Mouse (Mus musculus) CH12.LX (cell line): Measurements from ENCODE around the gene Rassf8. TPM values are rescaled to one million over a fixed set of nuclear protein-coding genes. Genes with fewer than 3 reads are reported as not detected.
A peak's percentile ranks its signal among the peaks of the same experiment; 100 is the strongest.

Experiments
- DNase-seq: peaks from one replicate; pipeline ENCODE4 v3.0.0-alpha.2; 2013; ENCODE audit errors: extremely low read depth
- H3K27ac ChIP-seq: 2 replicates; pipeline ENCODE4 v1.5.1; 2012; ENCODE audit warnings: low read depth, mild to moderate bottlenecking, control low read depth, moderate library complexity; ENCODE audit not compliant: insufficient read depth
- H3K27me3 ChIP-seq: replicated peaks from 2 replicates; pipeline ENCODE3; 2012; ENCODE audit warnings: inconsistent platforms
- H3K36me3 ChIP-seq, 2 experiments: replicated peaks in 1 of 2; 2 replicates each; pipeline versions ENCODE3 to v1.6.1; 2012; ENCODE audit warnings: inconsistent platforms in 1 of 2, low read length in 1 of 2, mild to moderate bottlenecking in 1 of 2, mixed read lengths in 1 of 2, moderate library complexity in 1 of 2; ENCODE audit not compliant: control insufficient read depth in 1 of 2, insufficient read depth in 1 of 2
- H3K4me1 ChIP-seq, 2 experiments: 2 replicates each; pipeline ENCODE4 v1.6.1; 2012; ENCODE audit warnings: inconsistent platforms in 1 of 2, moderate library complexity in 1 of 2; ENCODE audit not compliant: insufficient read depth in 2 of 2, control insufficient read depth in 1 of 2
- H3K4me2 ChIP-seq: 2 replicates; pipeline ENCODE4 v1.6.1; 2012; ENCODE audit warnings: low read depth, mild to moderate bottlenecking, control low read depth; ENCODE audit not compliant: poor library complexity, insufficient read depth, severe bottlenecking
- H3K4me3 ChIP-seq, 3 experiments: fragments of 150-350 bp in 1 of 3; sonication (generic) in 1 of 3; replicated peaks in 1 of 3; 2 replicates each; pipeline versions ENCODE3 to v1.5.1; 2011 to 2012; ENCODE audit warnings: low read depth in 2 of 3, low read length in 2 of 3, mild to moderate bottlenecking in 2 of 3, moderate library complexity in 2 of 3, control low read depth in 1 of 3, improper control_type of control experiment in 1 of 3, inconsistent platforms in 1 of 3, mixed read lengths in 1 of 3; ENCODE audit not compliant: poor library complexity in 1 of 3
- H3K79me2 ChIP-seq: replicated peaks from 2 replicates; pipeline ENCODE4 v1.6.1; 2012; ENCODE audit warnings: mild to moderate bottlenecking, moderate library complexity; ENCODE audit not compliant: control insufficient read depth, poor library complexity, insufficient read depth, severe bottlenecking; ENCODE audit errors: extremely low read depth
- H3K9ac ChIP-seq: 2 replicates; pipeline ENCODE4 v1.6.1; 2012; ENCODE audit warnings: low read depth, mild to moderate bottlenecking, control low read depth, moderate library complexity; ENCODE audit not compliant: insufficient read depth
- H3K9me3 ChIP-seq: replicated peaks from 2 replicates; pipeline ENCODE3; 2012; ENCODE audit warnings: low read length, inconsistent platforms, mixed read lengths
- BHLHE40 ChIP-seq: IDR thresholded peaks from 2 replicates; pipeline ENCODE4 v1.6.1; 2011; ENCODE audit warnings: mild to moderate bottlenecking, low read depth, low read length, improper control_type of control experiment
- IRF4 ChIP-seq: IDR thresholded peaks from 2 replicates; pipeline ENCODE4 v1.6.1; 2014; ENCODE audit warnings: low read depth, mild to moderate bottlenecking, inconsistent platforms, low read length, improper control_type of control experiment
- JUN ChIP-seq: IDR thresholded peaks from 2 replicates; pipeline ENCODE4 v1.6.1; 2011; ENCODE audit warnings: low read depth, mild to moderate bottlenecking, low read length, improper control_type of control experiment, moderate library complexity; ENCODE audit not compliant: insufficient read depth
- MAX ChIP-seq: IDR thresholded peaks from 2 replicates; pipeline ENCODE4 v1.6.1; 2011; ENCODE audit warnings: low read length, improper control_type of control experiment
- MAZ ChIP-seq: IDR thresholded peaks from 2 replicates; pipeline ENCODE4 v1.6.1; 2012; ENCODE audit warnings: low read depth, mild to moderate bottlenecking, inconsistent platforms, low read length, improper control_type of control experiment, moderate library complexity
- MEF2A ChIP-seq: IDR thresholded peaks from 2 replicates; pipeline ENCODE4 v1.6.1; 2014; ENCODE audit warnings: low read depth, mild to moderate bottlenecking, inconsistent platforms, low read length, improper control_type of control experiment, borderline replicate concordance
- MXI1 ChIP-seq: IDR thresholded peaks from 2 replicates; pipeline ENCODE4 v1.6.1; 2011; ENCODE audit warnings: mild to moderate bottlenecking, low read depth, low read length, improper control_type of control experiment
- MYC ChIP-seq: IDR thresholded peaks from 2 replicates; pipeline ENCODE4 v1.6.1; 2011; ENCODE audit warnings: low read depth, mild to moderate bottlenecking, improper control_type of control experiment, low read length
- NELFE ChIP-seq: IDR thresholded peaks from 2 replicates; pipeline ENCODE4 v1.6.1; 2011; ENCODE audit warnings: low read depth, low read length, improper control_type of control experiment
- NRF1 ChIP-seq: IDR thresholded peaks from 2 replicates; pipeline ENCODE4 v1.6.1; 2014; ENCODE audit warnings: low read depth, mild to moderate bottlenecking, inconsistent platforms, low read length, improper control_type of control experiment, moderate library complexity
- POLR2A ChIP-seq: IDR thresholded peaks from 2 replicates; pipeline ENCODE4 v1.6.1; 2011; ENCODE audit warnings: low read depth, mild to moderate bottlenecking, improper control_type of control experiment, low read length
- POLR2AphosphoS2 ChIP-seq: IDR thresholded peaks from 2 replicates; pipeline ENCODE4 v1.6.1; 2011; ENCODE audit warnings: low read depth, low read length, improper control_type of control experiment
- SMC3 ChIP-seq: IDR thresholded peaks from 2 replicates; pipeline ENCODE4 v1.6.1; 2011; ENCODE audit warnings: low read depth, low read length, improper control_type of control experiment
- TBP ChIP-seq: conservative IDR thresholded peaks from 2 replicates; pipeline ENCODE4 v1.6.1; 2011; ENCODE audit warnings: low read depth, low read length, improper control_type of control experiment
- TCF12 ChIP-seq: IDR thresholded peaks from 2 replicates; pipeline ENCODE4 v1.6.1; 2014; ENCODE audit warnings: low read depth, mild to moderate bottlenecking, inconsistent platforms, low read length, improper control_type of control experiment
- USF1 ChIP-seq: IDR thresholded peaks from 2 replicates; pipeline ENCODE4 v1.6.1; 2014; ENCODE audit warnings: low read depth, mild to moderate bottlenecking, inconsistent platforms, low read length, improper control_type of control experiment
- ZKSCAN1 ChIP-seq: IDR thresholded peaks from 2 replicates; pipeline ENCODE4 v1.6.1; 2012; ENCODE audit warnings: low read depth, inconsistent platforms, low read length, improper control_type of control experiment, borderline replicate concordance
- ZMIZ1 ChIP-seq: IDR thresholded peaks from 2 replicates; pipeline ENCODE4 v1.6.1; 2012; ENCODE audit warnings: low read depth, mild to moderate bottlenecking, inconsistent platforms, low read length, improper control_type of control experiment
- ZNF384 ChIP-seq: IDR thresholded peaks from 2 replicates; pipeline ENCODE4 v1.6.1; 2012; ENCODE audit warnings: low read depth, low read length, improper control_type of control experiment, inconsistent platforms
- dilution Hi-C: fragments of 300-500 bp; cut with MboI; formaldehyde crosslinking; loops from 2 replicates; pipeline ENCODE4 v1.14.3; 2020; ENCODE audit warnings: low sequenced_read_pairs; ENCODE audit not compliant: extremely low pct_unique_long_range_greater_than_20kb, extremely low pct_ligation_motif_present
- in situ Hi-C: fragments of 300-500 bp; cut with MboI; formaldehyde crosslinking; loops from 3 replicates; pipeline ENCODE4 v1.14.3; 2019; ENCODE audit warnings: low sequenced_read_pairs, low pct_ligation_motif_present, low pct_unique_long_range_greater_than_20kb, mixed read lengths
- polyA plus RNA-seq: library from polyadenylated mRNA; unstranded; fragments of >175 nt; gene quantifications from 2 replicates; pipeline ENCODE4 v1.2.1, GENCODE M21; 2012; ENCODE audit warnings: low read depth; ENCODE audit not compliant: insufficient read length
- total RNA-seq, 2 experiments: library from RNA; depleted of rRNA; stranded (reverse); fragments of 300-350 nt in 1 of 2; fragments of >200 nt in 1 of 2; gene quantifications; 2 replicates each; pipeline ENCODE4 v1.2.3; 2012 to 2014

Gene Rassf8
- total and polyA plus RNA-seq, 3 experiments: 0.34 to 0.59 (median 0.48) TPM

DNA sequence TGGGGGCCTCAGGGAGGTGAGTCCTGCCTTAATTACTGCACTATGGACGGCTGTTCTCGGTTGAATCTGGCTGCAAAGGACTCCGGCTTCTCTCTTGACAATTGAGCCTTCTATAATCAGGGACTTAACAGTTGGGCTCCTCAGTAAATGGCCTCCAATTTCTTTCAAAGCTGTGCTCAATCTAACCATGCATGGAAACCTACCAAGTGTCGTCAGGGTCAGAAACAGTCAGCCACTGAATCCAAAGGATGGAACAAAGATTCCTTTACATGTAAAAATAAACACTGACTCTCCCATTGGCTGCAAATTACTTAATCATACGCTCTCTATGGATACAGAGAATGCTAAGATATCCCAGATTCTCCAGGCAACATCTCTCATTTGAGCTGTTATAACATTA is 12.6 kb upstream of the Rassf8 start:
- H3K9ac ChIP-seq: no peak overlapping the region

GRCm38 (mm10) chr6:145736099-145736498 is 10.4 kb upstream of the Rassf8 start:
- H3K9me3 ChIP-seq: no peaks in the 10 kb centered on the region
- in situ Hi-C loops: no loop called here
- dilution Hi-C loops: no loop called here
- no peak for DNase-seq
- H3K36me3 ChIP-seq: no peaks in the 10 kb centered on the region
- no peak overlapping the region for H3K4me2 ChIP-seq
- no peak overlapping the region for H3K27ac ChIP-seq
- no peak overlapping the region for H3K4me3 ChIP-seq
- no peaks in the 10 kb centered on the region for H3K27me3 ChIP-seq
- no peak for TF ChIP-seq JUN
- no peak for TF ChIP-seq MAX
- TF ChIP-seq ZKSCAN1: no peak
- no peak for TF ChIP-seq POLR2AphosphoS2
- TF ChIP-seq, all 38 proteins: peak for 0
- Histone ChIP-seq H3K9ac (no peak overlapping the region), H3K79me2 (no peaks in the 10 kb centered on the region), H3K4me1 (peaks cover 0 to 20% of the 10 kb centered on the region in 2 experiments; a peak in 2 of 4 replicates)

More for the DNA sequence above, 12.6 kb upstream of the Rassf8 start:
- no peaks in the 10 kb centered on the region for H3K36me3 ChIP-seq
- dilution Hi-C loops (no loop called here), in situ Hi-C loops (no loop called here)
- peaks cover 0 to 20% of the 10 kb centered on the region in 2 experiments; a peak in 2 of 4 replicates for H3K4me1 ChIP-seq
- no peaks in the 10 kb centered on the region for H3K27me3 ChIP-seq
- H3K27ac ChIP-seq: no peak overlapping the region
- no peaks in the 10 kb centered on the region for H3K9me3 ChIP-seq
- DNase-seq: no peak
- TF ChIP-seq MXI1: no peak
- no peak for TF ChIP-seq MEF2A
- no peak for TF ChIP-seq IRF4
- peak overlapping the region; percentile 66; the same call in 1 of the 2 replicates for H3K4me2 ChIP-seq
- H3K4me3 ChIP-seq: no peak overlapping the region
- no peaks in the 10 kb centered on the region for H3K79me2 ChIP-seq

DNA sequence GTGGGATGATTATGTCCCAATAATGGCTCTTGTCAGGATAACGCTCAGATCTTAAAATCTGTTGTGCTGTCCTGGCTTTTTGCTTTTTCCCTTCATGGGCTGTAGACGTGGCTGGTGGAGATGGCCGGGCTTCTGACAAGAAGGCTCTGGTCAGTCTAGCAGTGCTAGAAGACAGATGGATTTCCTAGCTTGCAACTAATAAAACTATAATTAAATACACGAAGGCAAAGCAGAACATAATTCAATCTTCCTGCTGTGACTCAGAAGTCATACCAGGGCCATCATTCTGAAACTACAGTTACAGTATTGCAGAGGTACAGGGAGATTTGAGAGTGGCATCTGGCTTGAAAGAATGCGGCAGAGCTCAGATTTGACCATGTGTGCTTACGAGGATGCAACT is 7.3 kb upstream of the Rassf8 start:
- Histone ChIP-seq H3K9me3 (no peaks in the 10 kb centered on the region), H3K4me3 (no peak overlapping the region), H3K79me2 (no peaks in the 10 kb centered on the region), H3K36me3 (no peaks in the 10 kb centered on the region), H3K27me3 (no peaks in the 10 kb centered on the region), H3K4me2 (no peak overlapping the region), H3K4me1 (peaks cover 0 to 12% of the 10 kb centered on the region in 2 experiments; a peak in 2 of 4 replicates), H3K27ac (no peak overlapping the region), H3K9ac (no peak overlapping the region)
- in situ Hi-C loops (no loop called here), dilution Hi-C loops (no loop called here)
- TF ChIP-seq USF1 (no peak), NRF1 (no peak), POLR2A (no peak), ZMIZ1 (no peak), MAZ (no peak), ZKSCAN1 (no peak), NELFE (no peak), BHLHE40 (no peak), SMC3 (no peak), MYC (no peak), MAX (no peak), JUN (no peak), TBP (no peak), ZNF384 (no peak), TCF12 (no peak)
- no peak for DNase-seq
